Mouse (Mus musculus) midbrain, postnatal 0 days (tissue): ENCODE measurements around the gene Mei4. TPM values are rescaled to one million over a fixed set of nuclear protein-coding genes. Genes with fewer than 3 reads are reported as not detected.

ENCODE experiments used
- ATAC-seq: fragments of 200-750 bp; cut with Nextera tagmentation; 2 replicates; pipeline ENCODE4 v1.8.0; 2017; ENCODE audit warnings: moderate number of reproducible peaks, mild to moderate bottlenecking, moderate TSS enrichment, moderate library complexity; ENCODE audit not compliant: low FRiP score
- DNase-seq: peaks from one replicate; pipeline ENCODE4 v3.0.0-alpha.2; 2015; ENCODE audit warnings: low spot score
- H3K27ac ChIP-seq: fragments of 300-500 bp; sonication (generic); 2 replicates; pipeline ENCODE4 v1.5.1; 2014; ENCODE audit warnings: low read depth, mild to moderate bottlenecking, low read length, mixed read lengths
- H3K27me3 ChIP-seq: fragments of 300-500 bp; sonication (generic); 2 replicates; pipeline ENCODE4 v1.6.1; 2014; ENCODE audit warnings: low read length, control low read depth, mixed read lengths; ENCODE audit not compliant: insufficient read depth
- H3K36me3 ChIP-seq: fragments of 300-500 bp; sonication (generic); 2 replicates; pipeline ENCODE4 v1.6.1; 2014; ENCODE audit warnings: low read length, control low read depth, mixed read lengths; ENCODE audit not compliant: insufficient read depth
- H3K4me1 ChIP-seq: fragments of 300-500 bp; sonication (generic); 2 replicates; pipeline ENCODE4 v1.6.1; 2014; ENCODE audit warnings: mild to moderate bottlenecking, control low read depth, antibody characterized with exemption, low read length, mixed read lengths; ENCODE audit not compliant: insufficient read depth
- H3K4me2 ChIP-seq: fragments of 300-500 bp; sonication (generic); 2 replicates; pipeline ENCODE4 v1.6.1; 2014; ENCODE audit warnings: low read depth, mild to moderate bottlenecking, low read length, mixed read lengths; ENCODE audit not compliant: poor library complexity, severe bottlenecking
- H3K4me3 ChIP-seq: fragments of 300-500 bp; sonication (generic); 2 replicates; pipeline ENCODE4 v1.5.1; 2014; ENCODE audit warnings: low read depth, mild to moderate bottlenecking, low read length, moderate library complexity
- H3K9ac ChIP-seq: fragments of 300-500 bp; sonication (generic); replicated peaks from 2 replicates; pipeline ENCODE4 v1.6.1; 2014; ENCODE audit warnings: mild to moderate bottlenecking, low read length, moderate library complexity, mixed read lengths; ENCODE audit not compliant: poor library complexity, severe bottlenecking
- H3K9me3 ChIP-seq: fragments of 300-500 bp; sonication (generic); 2 replicates; pipeline ENCODE4 v1.6.1; 2016; ENCODE audit warnings: low read length, control low read depth
- CTCF ChIP-seq: IDR thresholded peaks from 2 replicates; pipeline ENCODE4 v1.5.1; 2016; ENCODE audit warnings: antibody characterized with exemption, mild to moderate bottlenecking
- WGBS: fragments of 180-500 bp; shearing (Covaris S2); extraction: QIAGEN DNeasy Blood & Tissue Kit; methylation state at CpG from one replicate; pipeline ENCODE4 v1.1.7; 2014; 5-methylcytosine and 5-hydroxymethylcytosine counted together
- polyA plus RNA-seq: library from polyadenylated mRNA; unstranded; fragments of >200 nt; fragmentation: Nextera tagmentation; extraction: Ambion mirVana; gene quantifications from 2 replicates; pipeline ENCODE4 v1.2.1, GENCODE M21; 2015
- total RNA-seq: library from RNA; depleted of rRNA; stranded (reverse); fragments of >200 nt; gene quantifications from 2 replicates; pipeline ENCODE4 v1.2.3, GENCODE M21; 2014

Gene Mei4
- total and polyA plus RNA-seq, 2 experiments from 2014 or later, result 2.8 to 2.9 TPM

- no peak for TF ChIP-seq CTCF
- Histone ChIP-seq H3K36me3 (no peaks in the 10 kb centered on the region), H3K9ac (no peak overlapping the region), H3K4me2 (no peak overlapping the region), H3K9me3 (no peaks in the 10 kb centered on the region), H3K4me3 (no peak overlapping the region), H3K27ac (no peak overlapping the region), H3K27me3 (no peaks in the 10 kb centered on the region), H3K4me1 (no peaks in the 10 kb centered on the region)
- WGBS, result 77% methylated on average over 2 of the region's 2 CpGs
- ATAC-seq (no peak), DNase-seq (no peak)
Measured at GRCm38 (mm10) chr9:82044517-82044916, 181.0 kb downstream of the Mei4 start.

GRCm38 (mm10) chr9:82073832-82074231 lies 210.4 kb downstream of the Mei4 start:
- Histone ChIP-seq H3K4me1 (no peaks in the 10 kb centered on the region), H3K36me3 (no peaks in the 10 kb centered on the region), H3K4me2 (no peak overlapping the region), H3K4me3 (no peak overlapping the region), H3K27me3 (no peaks in the 10 kb centered on the region), H3K27ac (no peak overlapping the region), H3K9ac (no peak overlapping the region), H3K9me3 (no peaks in the 10 kb centered on the region)
- peak; percentile 11 for DNase-seq
- TF ChIP-seq CTCF, result no peak
- no peak for ATAC-seq
- WGBS, result 77% methylated on average over 1 of the region's 1 CpGs

- DNase-seq, result no peak
- H3K4me1 ChIP-seq, result no peaks in the 10 kb centered on the region
- no peak overlapping the region for H3K4me3 ChIP-seq
- no peaks in the 10 kb centered on the region for H3K9me3 ChIP-seq
- no peaks in the 10 kb centered on the region for H3K36me3 ChIP-seq
- no peak for ATAC-seq
- no peak overlapping the region for H3K9ac ChIP-seq
- no peaks in the 10 kb centered on the region for H3K27me3 ChIP-seq
- no peak for TF ChIP-seq CTCF
- 98% methylated on average over 2 of the region's 2 CpGs for WGBS
- no peak overlapping the region for H3K27ac ChIP-seq
- H3K4me2 ChIP-seq, result no peak overlapping the region
Measured at GRCm38 (mm10) chr9:82075270-82075669, 211.8 kb downstream of the Mei4 start.

- ATAC-seq (no peak), DNase-seq (no peak)
- H3K27me3 ChIP-seq, result no peaks in the 10 kb centered on the region
- no peaks in the 10 kb centered on the region for H3K36me3 ChIP-seq
- 75% methylated on average over 3 of the region's 3 CpGs for WGBS
- H3K27ac ChIP-seq, result no peak overlapping the region
- H3K4me1 ChIP-seq, result no peaks in the 10 kb centered on the region
- no peak overlapping the region for H3K4me3 ChIP-seq
- no peak for TF ChIP-seq CTCF
- H3K9ac ChIP-seq, result no peak overlapping the region
- no peak overlapping the region for H3K4me2 ChIP-seq
- no peaks in the 10 kb centered on the region for H3K9me3 ChIP-seq
Measured at GRCm38 (mm10) chr9:82096409-82096808, 232.9 kb downstream of the Mei4 start.

- Histone ChIP-seq H3K4me1 (no peaks in the 10 kb centered on the region), H3K9me3 (no peaks in the 10 kb centered on the region), H3K27me3 (no peaks in the 10 kb centered on the region), H3K9ac (no peak overlapping the region), H3K4me3 (no peak overlapping the region), H3K36me3 (no peaks in the 10 kb centered on the region), H3K4me2 (no peak overlapping the region), H3K27ac (no peak overlapping the region)
- DNase-seq, result peak; percentile 62
- no peak for ATAC-seq
- TF ChIP-seq CTCF, result no peak
- WGBS, result 66% methylated on average over 2 of the region's 2 CpGs
Measured at GRCm38 (mm10) chr9:82114865-82115264, 251.4 kb downstream of the Mei4 start.

- Histone ChIP-seq H3K9me3 (no peaks in the 10 kb centered on the region), H3K4me1 (no peaks in the 10 kb centered on the region), H3K9ac (no peak overlapping the region), H3K4me2 (no peak overlapping the region), H3K36me3 (no peaks in the 10 kb centered on the region), H3K4me3 (no peak overlapping the region), H3K27ac (no peak overlapping the region), H3K27me3 (no peaks in the 10 kb centered on the region)
- DNase-seq (no peak), ATAC-seq (no peak)
- no peak for TF ChIP-seq CTCF
Measured at GRCm38 (mm10) chr9:82136119-82136518, 272.6 kb downstream of the Mei4 start.

GRCm38 (mm10) chr9:82160143-82160542 lies 296.7 kb downstream of the Mei4 start:
- Histone ChIP-seq H3K27ac (no peak overlapping the region), H3K9ac (no peak overlapping the region), H3K36me3 (no peaks in the 10 kb centered on the region), H3K4me1 (no peaks in the 10 kb centered on the region), H3K27me3 (no peaks in the 10 kb centered on the region), H3K4me3 (no peak overlapping the region), H3K4me2 (no peak overlapping the region), H3K9me3 (no peaks in the 10 kb centered on the region)
- TF ChIP-seq CTCF, result no peak
- ATAC-seq (no peak), DNase-seq (no peak)
- 60% methylated on average over 9 of the region's 9 CpGs for WGBS
